Mouse (Mus musculus): ENCODE measurements around the gene Csf1.
A peak's percentile ranks its signal among the peaks of the same experiment; 100 is the strongest.

The Csf1 gene

DNA sequence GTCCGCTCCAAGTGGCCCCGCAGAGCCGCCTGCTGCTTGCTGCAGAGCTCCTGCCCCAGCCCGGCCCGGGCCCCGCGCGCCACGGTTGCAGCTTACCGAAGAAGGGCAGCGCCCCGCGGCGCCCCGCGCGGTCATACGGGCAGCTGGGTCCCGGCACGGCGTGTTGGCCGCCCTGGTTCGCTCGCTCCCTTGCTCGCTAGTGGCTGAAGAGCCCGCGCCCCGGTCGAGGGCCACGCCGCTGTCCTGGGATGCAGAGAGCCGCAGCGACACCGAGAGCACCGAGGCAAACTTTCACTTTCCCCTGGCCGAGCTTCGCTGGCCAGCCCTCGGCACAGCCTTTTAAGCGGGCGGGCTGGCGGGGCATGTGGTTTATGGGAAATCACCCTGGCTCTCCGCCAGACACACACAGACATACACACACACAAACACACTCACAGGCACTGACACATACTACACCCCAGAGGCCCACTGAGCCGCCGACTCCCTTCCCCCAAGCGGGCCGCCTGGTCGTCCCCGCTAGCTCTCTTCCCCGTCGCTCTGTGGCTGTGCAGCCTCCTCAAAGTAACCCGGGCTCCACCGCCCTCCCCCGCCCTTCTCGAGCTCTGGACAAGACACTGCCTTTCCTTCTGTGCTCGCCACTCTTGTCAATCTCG lies at the start of gene Csf1:
Csf1 (minus strand) TSS at position 541 of the 653 bp plus-strand sequence.
- peak; percentile 47 for DNase-seq (ENCODE audit: low read depth)

DNA sequence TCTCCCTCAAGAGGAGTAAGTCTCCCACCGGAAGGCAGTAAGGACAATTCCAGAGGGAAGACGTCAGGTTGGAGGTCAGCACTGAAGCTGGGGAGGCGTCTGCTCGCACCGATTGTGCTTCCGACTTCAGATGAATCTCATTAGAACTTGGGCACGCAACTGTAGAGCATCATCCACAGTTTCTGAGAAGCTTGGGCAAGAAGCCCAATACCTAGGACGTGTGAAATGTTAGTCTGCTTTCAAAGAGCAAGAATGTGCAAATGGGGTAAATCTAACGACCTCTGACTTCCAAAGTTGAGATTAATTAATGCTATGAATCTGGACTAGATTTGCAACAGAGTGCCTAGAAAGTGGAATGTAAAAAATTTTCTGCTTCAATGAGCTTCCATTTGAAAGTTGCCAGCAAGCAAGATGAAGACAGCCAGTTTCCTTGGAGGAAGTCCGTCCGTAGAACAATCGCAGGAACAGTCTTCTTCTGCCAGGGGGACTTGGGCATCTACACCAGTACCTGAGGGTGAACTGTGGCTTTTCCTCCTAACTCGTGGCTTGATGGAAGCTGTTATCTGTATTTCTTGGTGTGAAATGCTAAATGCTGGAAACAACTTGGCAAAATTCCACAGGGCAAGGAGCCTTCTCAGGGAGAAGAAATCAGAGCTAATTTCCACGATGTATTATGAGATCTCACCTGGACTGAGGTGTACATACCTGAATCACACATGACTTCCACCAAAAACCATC lies 47.9 kb upstream of the Csf1 start:
- DNase-seq (ENCODE audit: low read depth), result no peak

DNA sequence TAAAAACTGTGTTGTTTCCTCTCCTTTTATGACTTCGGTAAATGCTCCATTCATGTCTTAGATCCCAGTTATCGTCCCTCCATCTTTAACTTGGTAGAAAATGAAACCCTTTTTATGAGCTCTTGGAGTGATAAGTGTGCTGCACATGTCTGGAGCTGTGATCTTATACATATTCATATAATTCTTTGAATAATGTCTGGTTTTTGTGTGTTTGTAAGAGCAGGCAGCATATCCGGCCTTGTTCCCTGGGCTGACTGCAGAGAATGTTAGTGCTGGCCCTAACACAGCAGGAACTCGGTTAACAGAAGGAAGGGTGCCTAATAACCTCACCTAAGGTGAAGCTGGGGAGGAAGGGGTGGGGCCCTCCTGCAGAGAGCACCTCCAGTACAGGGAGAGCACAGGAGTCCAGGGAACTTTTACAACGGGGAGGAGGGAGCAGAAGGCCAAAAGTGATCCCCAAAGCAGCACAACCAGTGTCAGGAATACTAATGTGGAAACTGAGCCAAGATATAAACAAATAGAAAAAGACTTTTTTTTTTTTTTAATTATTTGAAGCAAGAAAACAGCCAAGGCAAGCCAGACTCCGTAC lies 47.2 kb upstream of the Csf1 start:
- DNase-seq (ENCODE audit: low read depth), result no peak

DNA sequence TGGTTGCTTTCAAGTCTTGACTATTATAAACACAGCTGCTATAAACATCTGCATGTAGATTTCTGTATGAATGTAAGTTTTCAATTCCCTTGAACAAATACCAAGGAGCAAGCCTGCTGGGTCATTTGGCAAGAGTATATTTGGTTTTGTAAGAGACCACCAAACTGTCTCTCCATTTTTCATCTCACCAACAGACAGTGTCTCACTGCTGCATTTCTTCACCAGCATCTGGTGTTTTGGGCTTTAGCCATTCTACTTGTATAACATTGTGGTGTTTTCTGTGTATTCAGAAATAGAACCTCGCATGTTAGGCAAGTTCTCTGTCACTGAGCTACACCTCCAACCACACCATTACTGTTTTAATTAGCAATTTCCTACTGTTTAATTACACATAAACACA lies 46.6 kb upstream of the Csf1 start:
- DNase-seq (ENCODE audit: low read depth), result no peak

DNA sequence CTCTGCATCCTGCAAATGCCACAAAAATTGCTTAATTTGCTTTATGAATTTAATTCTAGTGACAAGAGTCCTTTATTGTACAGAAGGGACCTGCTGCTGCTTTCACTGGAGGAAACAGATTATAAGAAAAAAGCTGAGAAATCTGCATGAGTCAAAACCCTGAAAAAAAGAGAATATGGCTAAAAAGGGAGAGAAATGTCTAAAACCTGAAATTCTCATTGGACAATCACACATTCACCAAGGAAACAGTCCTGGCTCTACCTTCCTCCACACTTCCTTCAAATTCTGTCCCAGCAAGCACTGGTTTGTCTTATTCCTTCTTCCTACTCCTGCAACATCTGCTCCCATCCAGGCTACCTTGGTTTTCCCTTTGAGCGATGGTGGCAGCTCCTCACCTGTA lies 44.5 kb upstream of the Csf1 start:
- DNase-seq (ENCODE audit: low read depth), result no peak

DNA sequence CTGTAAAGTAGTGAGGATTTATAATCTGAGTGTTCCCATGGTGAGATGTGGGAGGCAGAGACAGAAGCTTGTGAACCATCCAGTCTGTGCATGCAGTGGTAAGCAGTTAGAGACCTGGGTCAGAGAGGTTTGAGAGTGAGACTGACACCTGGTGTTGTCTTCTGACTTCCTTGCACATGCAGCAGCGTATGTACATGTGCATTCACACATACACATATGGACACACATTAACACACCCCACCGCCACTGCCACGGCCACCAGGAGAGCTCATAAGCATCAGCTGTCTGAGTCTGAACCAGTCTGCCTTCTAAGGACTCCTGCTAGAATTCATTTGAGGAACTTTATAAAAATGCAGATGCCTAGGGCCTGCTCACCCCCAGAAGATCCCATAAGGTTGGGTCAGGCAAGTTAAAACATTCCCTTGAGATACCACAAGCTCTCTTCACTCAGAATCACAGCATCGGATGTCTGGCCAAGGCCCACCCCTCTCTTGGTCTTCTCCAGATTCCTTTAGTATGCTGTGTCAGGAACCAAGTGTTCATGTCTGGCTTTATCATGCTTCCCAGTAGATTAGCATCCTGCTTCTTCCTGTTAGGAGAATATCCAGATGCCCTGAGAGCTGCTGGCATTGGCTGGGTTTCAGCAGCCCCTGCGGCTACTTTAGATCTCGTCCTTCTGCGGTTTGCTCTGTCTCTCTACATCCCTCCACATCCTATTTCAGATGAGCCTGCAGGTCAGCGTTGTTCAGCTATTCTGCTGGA lies 42.1 kb upstream of the Csf1 start:
- DNase-seq (ENCODE audit: low read depth), result no peak

DNA sequence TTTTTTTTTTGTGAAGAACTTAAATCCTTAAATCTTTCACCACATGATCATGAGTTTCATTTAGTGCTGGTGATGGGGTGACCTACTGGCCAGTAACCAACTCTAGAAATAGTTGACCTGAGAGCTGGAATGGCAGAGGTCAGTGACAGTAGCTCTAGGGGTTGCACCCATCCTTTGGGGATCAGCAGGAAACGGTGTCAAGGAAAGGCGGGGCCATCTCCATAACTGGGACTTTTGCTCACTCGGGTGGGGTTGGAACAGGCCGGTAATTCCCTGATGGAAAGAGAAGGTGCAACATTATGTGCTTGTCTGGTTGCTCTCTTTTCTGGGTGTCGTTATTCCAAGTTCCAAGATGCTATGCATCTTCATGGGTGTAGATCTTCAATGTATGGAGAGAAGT lies 38.7 kb upstream of the Csf1 start:
- DNase-seq (ENCODE audit: low read depth), result no peak

DNA sequence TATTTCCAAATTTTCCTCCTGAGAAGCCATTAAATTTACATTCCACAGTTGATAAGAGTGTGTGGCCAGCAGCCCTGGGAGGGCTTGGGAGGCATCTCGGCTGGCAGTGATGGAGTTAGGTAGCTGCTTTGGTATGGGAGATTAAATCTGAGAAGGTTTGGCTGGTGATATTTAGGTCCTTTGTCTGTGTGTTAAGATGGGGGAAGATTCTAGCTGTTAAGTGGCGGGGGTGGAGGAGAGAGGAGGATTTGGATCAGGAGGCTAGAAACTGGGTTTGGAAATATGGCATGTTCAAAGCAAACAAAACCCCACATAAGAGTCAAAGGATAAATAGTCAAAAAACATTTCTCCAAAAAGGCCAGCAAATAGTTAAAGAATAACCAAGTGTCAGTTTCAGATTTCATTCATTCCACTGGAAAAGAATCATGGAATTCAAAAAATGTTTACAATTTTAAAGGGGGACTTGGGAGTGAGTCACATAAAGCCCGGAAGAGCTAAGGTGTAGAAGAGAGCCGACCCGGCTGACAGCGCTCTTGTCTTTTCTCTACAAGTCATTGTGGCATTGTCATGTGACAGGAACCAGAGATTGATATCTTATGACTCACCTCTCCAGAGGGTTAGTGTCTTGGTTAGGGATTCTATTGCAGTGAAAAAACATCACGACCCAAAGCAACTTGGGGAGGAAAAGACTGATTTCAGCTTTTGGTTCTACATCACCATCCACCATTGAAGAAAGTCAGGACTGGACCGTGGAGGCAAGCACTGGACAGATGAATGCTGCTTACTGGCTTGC lies 36.1 kb upstream of the Csf1 start:
- DNase-seq (ENCODE audit: low read depth), result no peak

DNA sequence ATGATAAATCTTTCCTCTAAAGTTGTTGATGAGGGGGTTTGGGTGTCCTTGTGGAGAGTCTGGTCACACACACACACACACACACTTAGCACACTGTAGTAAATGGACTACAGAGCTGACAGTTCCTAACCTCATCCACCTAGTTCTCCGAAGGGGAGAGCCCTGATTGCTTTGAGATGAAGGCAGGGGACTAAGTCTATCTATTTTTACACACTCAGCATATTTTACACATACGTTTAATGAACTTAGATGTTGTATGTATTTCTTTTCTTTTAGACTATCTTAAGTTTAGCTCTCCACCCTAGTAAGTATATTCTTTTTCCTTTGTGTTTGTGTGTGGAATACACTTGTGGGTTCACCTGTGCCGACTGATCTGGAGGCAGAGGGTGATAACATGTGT lies 34.6 kb upstream of the Csf1 start:
- no peak for DNase-seq (ENCODE audit: low read depth)

DNA sequence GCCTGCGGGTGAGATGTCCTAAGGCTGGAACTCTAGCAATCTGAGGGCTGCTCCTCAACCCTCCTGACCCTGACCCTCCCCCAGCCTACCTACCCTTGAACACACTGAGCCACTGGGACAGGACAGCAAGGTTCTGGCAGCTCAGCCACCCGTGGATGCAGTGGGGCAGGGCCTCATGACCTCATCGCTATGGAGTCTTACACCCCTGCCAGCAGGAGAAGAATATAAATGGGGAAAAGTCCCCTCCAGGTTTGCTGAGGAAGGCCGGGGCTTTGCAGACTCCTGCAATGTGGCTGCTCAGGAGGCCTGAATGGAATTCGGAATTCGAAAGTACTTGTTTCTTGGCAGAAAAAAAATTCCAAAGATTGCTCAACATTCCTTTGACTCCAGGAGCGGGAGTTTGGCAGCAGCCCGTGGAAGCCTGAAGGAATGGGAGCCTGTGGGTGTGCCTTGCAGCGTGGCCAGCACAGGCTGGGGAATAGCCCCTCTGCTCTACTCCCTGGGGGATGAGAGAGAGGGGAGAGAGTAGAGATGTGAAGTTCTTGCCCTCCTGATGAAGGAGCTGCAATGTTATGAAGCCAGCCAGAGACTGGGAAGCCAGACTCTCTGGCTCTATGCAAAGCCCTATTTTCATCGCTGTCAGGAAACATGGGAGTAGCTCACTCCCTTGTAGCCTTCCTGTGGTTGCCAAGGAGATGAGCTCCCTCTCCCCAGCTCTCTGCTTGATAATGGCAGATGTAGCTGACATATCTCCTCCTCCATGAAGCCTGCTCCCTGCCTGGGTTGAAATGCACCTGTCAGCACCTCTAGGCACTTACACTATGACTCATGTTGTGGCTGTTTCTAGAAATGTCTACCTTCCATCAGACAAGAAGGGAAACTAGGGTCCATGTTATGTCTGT lies 33.3 kb upstream of the Csf1 start:
- DNase-seq (ENCODE audit: low read depth), result no peak

DNA sequence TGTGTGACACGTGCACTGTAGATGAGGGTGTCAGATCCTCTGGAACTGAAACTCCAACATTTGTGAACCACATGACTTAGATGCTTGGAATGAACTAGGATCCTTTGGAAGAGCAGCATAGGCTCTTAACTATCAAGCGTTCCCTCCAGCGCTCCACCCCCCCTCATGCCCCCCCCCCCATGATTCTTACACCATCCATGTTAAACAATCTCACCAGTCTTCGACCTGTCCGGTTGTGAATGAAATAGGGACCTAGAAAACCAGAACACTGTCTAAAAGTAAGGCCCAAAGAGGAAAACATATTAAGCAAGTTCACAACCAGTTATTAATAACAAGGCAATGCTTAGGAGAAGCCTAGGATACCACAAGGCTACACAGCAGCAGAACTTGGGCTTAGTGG lies 32.5 kb upstream of the Csf1 start:
- no peak for DNase-seq (ENCODE audit: low read depth)

DNA sequence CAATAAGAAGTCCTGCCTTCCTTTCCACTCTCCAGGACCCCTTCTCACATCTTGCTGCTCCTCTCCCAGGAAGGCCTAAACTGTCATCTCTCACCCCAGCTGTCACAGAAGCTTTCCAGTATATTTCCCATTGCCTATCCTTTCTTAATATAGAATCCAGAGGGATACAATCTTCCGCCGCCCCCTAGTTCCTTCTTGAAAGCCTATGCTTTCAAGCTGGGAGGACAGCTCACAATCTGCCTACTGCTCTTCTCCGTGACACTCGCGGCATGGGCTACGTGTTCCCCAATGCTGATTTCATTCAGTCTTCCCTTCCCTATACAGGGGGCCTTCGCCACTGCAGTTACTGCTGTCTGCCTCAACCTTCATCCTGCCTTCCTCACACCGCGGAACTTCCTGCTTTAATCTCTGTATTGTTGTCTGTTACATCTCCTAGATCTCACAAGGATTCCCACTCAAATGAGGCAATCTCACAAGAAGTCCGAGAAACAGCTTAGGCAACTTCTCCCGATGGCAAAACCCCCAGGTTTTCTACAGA lies 30.6 kb upstream of the Csf1 start:
- no peak for DNase-seq (ENCODE audit: low read depth)

DNA sequence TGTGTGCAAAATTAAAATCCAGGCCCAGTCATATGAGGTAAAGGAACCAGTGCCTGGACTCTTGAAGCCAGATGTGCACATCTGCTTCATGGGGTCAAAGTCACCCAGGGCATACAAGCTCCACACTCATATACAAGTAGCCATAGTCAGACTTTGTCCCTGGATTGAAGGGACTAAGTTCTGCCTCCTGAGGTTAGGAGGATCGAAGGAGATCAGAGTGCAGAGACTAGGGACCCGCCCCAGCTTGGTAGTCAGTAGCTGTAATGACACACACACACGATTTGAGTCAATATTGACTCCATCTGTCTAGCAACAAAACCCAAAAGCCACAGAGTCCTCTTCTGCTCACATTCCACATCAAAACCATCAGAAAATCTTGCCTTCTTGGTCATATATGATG lies 30.0 kb upstream of the Csf1 start:
- DNase-seq (ENCODE audit: low read depth), result no peak

DNA sequence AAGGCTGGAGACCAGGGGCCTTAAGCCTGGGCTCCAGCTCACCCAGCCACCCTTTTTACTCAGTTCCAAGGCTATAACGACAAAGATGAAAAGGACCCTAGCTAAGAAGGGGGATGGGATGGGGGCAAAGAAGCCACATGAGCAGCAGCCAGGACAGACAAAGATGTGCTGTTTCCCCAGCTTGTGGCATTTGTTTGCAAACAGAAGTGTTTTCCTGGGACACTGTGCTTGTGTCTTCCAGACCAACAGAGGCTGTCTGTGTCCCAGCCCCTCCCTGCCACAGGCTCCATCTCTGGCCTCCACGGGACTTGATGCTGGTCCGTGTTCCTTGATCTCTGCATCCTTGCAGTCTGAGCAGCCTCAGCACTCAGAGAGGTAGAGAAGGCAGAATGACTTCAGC lies 28.6 kb upstream of the Csf1 start:
- no peak for DNase-seq (ENCODE audit: low read depth)

DNA sequence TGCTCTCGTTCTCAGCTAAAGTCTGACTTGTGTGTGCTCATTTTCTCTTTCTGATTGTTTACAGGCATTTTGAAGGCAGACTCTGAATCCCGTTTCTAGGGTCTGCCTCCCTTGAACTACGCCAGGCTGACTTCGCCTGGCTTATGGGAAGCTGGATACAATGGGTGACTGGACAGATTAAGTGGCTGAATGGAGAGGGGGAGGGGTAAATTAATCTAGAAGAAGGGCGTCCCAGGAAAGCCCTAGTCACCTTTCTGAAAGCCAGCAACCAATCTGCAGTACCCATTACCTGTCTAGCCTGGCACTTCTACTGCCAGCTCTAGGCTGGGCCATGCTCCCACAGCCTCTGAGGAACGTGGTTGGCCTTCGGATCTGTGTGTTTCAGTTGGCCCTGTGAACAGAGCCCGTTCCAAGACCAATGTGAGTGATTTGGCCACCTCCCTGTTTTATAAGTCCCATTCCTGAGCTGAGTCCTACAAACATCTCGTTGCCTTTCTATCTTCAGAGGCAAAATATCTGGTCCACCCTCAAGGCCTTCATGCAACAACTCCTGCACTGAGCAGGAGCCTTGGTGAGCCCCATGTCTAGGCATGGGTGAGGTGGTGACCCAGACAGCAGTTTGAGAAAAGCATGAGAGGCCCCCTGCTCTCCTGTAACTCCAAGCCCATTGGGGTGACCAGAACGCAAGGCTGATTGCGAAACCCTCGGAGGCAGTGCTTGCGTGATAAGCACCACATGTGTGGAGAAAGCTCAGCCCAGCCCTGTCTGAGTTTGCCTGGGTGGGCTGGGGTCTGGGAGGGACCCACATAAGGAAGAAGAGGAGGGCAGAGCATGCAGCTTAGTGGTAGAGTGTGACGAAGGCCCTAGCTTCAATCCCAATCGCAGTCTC lies 27.6 kb upstream of the Csf1 start:
- DNase-seq (ENCODE audit: low read depth), result no peak

DNA sequence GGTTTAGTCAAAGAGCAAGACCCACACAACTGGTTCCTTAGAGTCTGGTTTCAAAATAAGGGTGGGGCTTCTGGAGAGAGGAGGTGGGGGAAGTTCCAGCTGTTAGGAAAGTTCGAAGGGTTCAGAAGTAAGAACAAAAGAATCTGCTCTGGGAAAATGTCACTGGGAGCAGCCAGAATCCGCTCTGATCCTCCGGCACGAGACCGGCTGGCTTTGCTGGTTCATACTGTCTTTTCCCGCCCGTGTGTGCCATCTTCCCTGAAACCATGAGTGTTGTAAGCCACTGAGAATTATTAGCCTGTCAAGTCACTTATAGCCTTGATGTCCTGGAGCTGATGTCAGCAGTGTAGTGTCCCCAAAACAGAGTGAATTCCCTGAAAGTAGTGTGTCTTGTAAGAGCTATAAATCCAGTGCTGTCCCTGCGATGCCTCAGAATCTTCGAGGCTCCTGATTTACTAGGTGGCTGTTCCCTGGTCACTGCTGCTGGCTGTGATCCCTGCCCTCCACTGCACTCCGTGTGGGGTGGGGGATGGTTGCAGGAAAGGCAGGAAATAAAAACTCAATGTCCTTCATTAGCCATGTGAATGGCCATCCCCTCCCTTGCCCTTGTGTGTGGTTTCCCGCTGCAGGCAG lies 26.8 kb upstream of the Csf1 start:
- no peak for DNase-seq (ENCODE audit: low read depth)

DNA sequence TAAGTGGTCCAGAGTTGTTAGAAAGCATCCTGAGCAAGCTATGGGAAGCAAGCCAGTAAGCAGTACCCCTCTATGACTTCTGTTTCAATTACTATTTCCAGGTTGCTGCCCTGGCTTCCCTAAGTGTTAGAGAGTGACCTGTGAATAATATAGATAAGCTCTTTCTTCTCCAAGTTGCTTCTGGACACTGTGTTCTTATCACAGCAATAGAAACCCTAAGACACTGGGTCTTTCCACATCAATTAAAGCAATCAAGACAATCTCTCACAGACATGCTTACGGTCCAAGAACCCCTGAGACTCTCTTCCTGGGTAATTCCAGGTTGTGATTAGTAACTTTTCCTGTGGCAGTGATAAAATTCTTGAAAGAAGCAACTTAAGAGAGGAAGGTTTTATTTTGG lies 26.1 kb upstream of the Csf1 start:
- no peak for DNase-seq (ENCODE audit: low read depth)

DNA sequence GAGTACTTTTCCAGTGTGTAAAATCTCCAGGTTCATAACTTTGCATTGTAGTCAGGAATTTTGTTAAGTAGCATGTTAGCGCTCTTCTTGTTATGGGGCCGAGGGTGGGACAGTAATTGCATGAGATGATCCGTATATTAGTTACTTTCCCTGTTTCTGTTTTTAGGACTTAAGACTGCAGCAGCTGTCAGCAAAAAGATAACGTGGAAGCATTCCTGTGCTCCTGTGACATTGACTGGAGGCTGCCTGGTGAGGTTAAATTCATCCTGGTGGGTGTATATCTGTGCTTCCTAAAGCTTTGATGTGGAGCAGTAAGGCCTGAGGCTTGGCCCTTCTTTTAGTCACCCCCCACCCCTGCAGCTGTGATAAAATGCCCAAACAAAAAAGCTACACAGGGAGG lies 25.3 kb upstream of the Csf1 start:
- DNase-seq (ENCODE audit: low read depth), result no peak

DNA sequence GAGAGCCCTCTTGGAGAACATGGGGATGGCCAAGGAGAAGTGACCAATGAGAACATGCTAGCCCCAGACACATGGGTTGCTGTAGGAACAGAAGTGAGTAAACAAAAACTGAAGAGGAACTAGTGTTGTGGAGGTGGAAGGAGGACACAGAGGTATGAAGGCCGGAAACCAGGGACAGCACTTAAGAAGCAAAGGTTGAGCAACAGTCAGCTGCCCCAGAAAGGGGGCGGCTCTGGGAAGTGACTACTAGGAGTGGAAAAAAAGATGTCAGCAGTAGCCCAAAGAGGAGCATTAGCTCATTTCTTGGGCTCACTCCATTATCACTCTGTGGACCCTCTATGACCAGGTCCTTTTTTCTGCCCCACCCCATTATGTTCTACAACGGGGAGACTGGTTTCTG lies 23.0 kb upstream of the Csf1 start:
- DNase-seq (ENCODE audit: low read depth), result no peak

Data from c-Kit-positive CD71-negative TER-119-negative erythroid progenitor cells, embryonic 14.5 days (primary cell).